Mouse (Mus musculus) lung, embryonic 16.5 days (tissue): Measurements from ENCODE around the gene Epha5. TPM values are rescaled to one million over a fixed set of nuclear protein-coding genes. Genes with fewer than 3 reads are reported as not detected.

ENCODE experiments used
- ATAC-seq: fragments of 200-750 bp; cut with Nextera tagmentation; 2 replicates; pipeline ENCODE4 v1.8.0; 2017; ENCODE audit warnings: low read depth, mild to moderate bottlenecking, moderate library complexity
- H3K27ac ChIP-seq: fragments of 300-500 bp; sonication (generic); 2 replicates; pipeline ENCODE4 v1.5.1; 2014; ENCODE audit warnings: mild to moderate bottlenecking, control low read depth, low read length
- H3K27me3 ChIP-seq: fragments of 300-500 bp; sonication (generic); 2 replicates; pipeline ENCODE4 v1.6.1; 2014; ENCODE audit warnings: low read depth, low read length, mixed read lengths; ENCODE audit not compliant: control insufficient read depth, insufficient read depth
- H3K36me3 ChIP-seq: fragments of 300-500 bp; sonication (generic); 2 replicates; pipeline ENCODE4 v1.6.1; 2014; ENCODE audit warnings: low read length; ENCODE audit not compliant: control insufficient read depth, insufficient read depth
- H3K4me1 ChIP-seq: fragments of 300-500 bp; sonication (generic); replicated peaks from 2 replicates; pipeline ENCODE4 v1.6.1; 2014; ENCODE audit warnings: low read length, mixed read lengths; ENCODE audit not compliant: control insufficient read depth, insufficient read depth
- H3K4me2 ChIP-seq: fragments of 300-500 bp; sonication (generic); 2 replicates; pipeline ENCODE4 v1.6.1; 2014; ENCODE audit warnings: low read depth, low read length, control low read depth
- H3K4me3 ChIP-seq: fragments of 300-500 bp; sonication (generic); 2 replicates; pipeline ENCODE4 v1.5.1; 2014; ENCODE audit warnings: mild to moderate bottlenecking, low read length, control low read depth
- H3K9ac ChIP-seq: fragments of 300-500 bp; sonication (generic); 2 replicates; pipeline ENCODE4 v1.6.1; 2014; ENCODE audit warnings: low read length, control low read depth
- H3K9me3 ChIP-seq: fragments of 300-500 bp; sonication (generic); 2 replicates; pipeline ENCODE4 v1.6.1; 2016; ENCODE audit warnings: low read length; ENCODE audit not compliant: control insufficient read depth
- WGBS: fragments of 180-500 bp; shearing (Covaris S2); extraction: QIAGEN DNeasy Blood & Tissue Kit; methylation state at CpG from one replicate; pipeline ENCODE4 v1.1.7; 2014; 5-methylcytosine and 5-hydroxymethylcytosine counted together
- polyA plus RNA-seq: library from polyadenylated mRNA; unstranded; fragments of >200 nt; fragmentation: Nextera tagmentation; extraction: Ambion mirVana; gene quantifications from 2 replicates; pipeline ENCODE4 v1.2.1, GENCODE M21; 2015

Gene Epha5
- polyA plus RNA-seq, 1 experiment from 2014 or later = 4.1 TPM

DNA sequence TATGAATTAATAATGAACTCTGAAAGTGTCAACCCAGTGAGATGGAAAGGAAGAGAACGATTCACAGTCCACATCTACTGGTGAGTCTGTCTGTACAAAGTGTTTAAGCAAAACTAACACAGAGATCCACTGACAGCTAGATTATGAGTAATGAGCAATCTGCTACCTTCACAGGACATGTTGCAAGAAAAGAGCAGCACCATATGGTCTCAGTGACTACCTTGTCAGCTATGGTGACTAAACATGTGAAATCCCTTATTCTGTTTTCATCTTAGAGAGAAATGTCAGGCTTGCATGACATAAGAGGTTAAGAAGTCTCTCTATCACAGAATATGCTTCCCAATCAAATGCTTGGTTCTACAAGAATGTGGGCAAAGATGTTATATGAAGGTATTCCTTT is 20.1 kb downstream of the Epha5 start:
- H3K27ac ChIP-seq = no peak overlapping the region
- no peaks in the 10 kb centered on the region for H3K27me3 ChIP-seq
- no peaks in the 10 kb centered on the region for H3K36me3 ChIP-seq
- no peak overlapping the region for H3K4me2 ChIP-seq
- H3K4me1 ChIP-seq = no peaks in the 10 kb centered on the region
- WGBS = 71% methylated on average over 1 of the region's 1 CpGs
- no peak overlapping the region for H3K9ac ChIP-seq
- no peak overlapping the region for H3K4me3 ChIP-seq
- no peaks in the 10 kb centered on the region for H3K9me3 ChIP-seq
- ATAC-seq = no peak

DNA sequence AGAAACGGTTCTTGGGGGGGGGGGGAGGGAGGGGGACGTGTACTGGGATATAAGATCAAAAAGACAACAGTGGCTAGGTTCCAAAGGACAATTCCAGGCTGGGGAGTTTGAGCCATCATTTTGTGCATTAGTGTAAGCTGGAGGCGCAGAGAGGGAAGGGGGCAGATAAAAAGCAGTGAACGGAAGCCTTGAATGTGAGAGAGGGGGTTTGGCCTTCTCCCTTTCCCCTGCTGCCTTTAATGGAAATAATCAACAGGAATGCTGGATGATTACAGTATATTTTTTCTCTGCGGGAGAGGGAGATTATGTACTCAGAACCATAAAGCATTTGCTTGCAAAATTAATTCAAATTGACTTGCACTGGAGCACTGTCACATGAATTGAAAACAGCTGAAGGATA is 51.8 kb downstream of the Epha5 start:
- H3K4me3 ChIP-seq = no peak overlapping the region
- H3K4me2 ChIP-seq = no peak overlapping the region
- H3K9ac ChIP-seq = no peak overlapping the region
- no peaks in the 10 kb centered on the region for H3K9me3 ChIP-seq
- no peak overlapping the region for H3K27ac ChIP-seq
- H3K4me1 ChIP-seq = no peaks in the 10 kb centered on the region
- no peak for ATAC-seq
- 37% methylated on average over 5 of the region's 5 CpGs for WGBS
- H3K36me3 ChIP-seq = no peaks in the 10 kb centered on the region
- H3K27me3 ChIP-seq = no peaks in the 10 kb centered on the region

DNA sequence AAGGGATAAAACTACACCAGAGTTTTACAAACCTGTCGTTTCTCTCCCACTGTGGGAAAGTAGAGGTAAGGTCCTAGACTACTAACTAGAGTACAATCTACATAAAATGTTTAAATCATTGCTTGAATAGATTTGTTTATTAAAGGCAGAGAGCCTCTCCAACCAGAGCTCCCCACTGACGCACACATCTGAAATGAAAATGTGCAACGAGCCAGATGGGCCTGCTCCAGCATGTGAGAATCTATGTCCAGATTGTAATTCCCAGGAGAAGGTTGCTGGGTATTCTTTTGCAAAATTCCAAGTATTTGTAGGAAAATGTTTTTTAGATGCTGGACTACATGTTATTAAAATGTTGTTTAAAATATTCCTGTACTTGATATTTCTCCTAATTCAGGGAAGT is 57.8 kb downstream of the Epha5 start:
- no peak overlapping the region for H3K4me3 ChIP-seq
- H3K4me2 ChIP-seq = no peak overlapping the region
- H3K9ac ChIP-seq = no peak overlapping the region
- H3K4me1 ChIP-seq = no peaks in the 10 kb centered on the region
- no peak overlapping the region for H3K27ac ChIP-seq
- no peaks in the 10 kb centered on the region for H3K9me3 ChIP-seq
- H3K36me3 ChIP-seq = no peaks in the 10 kb centered on the region
- WGBS = 85% methylated on average over 3 of the region's 3 CpGs
- H3K27me3 ChIP-seq = no peaks in the 10 kb centered on the region
- ATAC-seq = no peak

DNA sequence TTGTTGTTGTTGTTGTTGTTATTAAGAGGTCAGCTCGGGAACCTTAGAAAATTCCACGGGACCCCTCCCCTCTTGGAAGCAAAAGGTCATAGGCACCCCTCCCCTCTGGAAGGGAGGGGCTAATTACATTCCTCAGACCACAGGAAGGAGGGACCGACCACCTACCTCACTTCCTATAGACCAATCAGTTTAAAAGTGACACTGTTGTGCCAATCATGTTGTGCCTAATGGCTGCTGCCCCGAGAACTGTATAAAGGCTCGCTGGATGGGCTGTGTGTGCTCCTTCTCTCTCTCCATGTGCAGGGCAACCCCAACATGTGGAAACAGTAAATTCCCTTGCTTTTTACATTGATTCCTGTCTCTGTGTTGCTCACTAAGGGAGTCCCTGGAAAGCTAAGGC is 64.1 kb downstream of the Epha5 start:
- H3K4me1 ChIP-seq = no peaks in the 10 kb centered on the region
- no peak overlapping the region for H3K9ac ChIP-seq
- no peak for ATAC-seq
- no peak overlapping the region for H3K27ac ChIP-seq
- no peaks in the 10 kb centered on the region for H3K27me3 ChIP-seq
- 78% methylated on average over 5 of the region's 5 CpGs for WGBS
- no peak overlapping the region for H3K4me2 ChIP-seq
- H3K36me3 ChIP-seq = no peaks in the 10 kb centered on the region
- no peaks in the 10 kb centered on the region for H3K9me3 ChIP-seq
- no peak overlapping the region for H3K4me3 ChIP-seq

DNA sequence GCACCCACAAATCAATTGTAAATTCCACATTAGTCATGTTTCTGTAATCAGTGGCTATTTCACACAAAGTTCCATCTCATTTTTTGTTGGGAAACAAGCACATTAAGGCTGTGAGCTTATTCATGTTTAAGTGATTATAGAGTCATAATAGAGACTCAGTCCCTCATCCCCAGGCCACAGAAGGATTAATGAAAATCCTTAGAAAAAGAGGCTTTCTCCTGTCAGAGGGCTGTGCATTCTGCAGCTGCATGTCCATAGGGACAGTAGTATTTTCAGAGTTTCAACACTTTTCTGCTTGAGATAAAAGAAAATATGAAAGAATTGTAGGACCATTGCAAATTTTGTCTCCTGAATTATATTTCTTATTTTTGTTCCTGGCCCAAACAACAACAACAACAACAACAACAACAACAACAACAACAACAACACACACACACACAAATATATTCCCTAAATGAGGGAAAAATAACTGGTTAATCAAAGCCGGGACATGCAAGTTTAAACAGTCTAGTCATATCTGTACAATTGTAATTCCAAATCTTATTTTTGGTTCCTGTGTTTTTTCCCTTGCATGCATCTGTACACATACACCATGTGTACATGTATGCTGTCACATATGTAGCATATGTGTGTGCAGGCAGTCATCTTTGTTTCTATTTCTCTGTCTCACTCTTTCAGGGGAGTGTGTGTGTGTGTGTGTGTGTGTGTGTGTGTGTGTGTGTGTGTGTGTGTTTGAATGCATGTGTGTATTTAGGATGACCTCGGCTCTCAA is 70.3 kb downstream of the Epha5 start:
- no peaks in the 10 kb centered on the region for H3K4me1 ChIP-seq
- no peak overlapping the region for H3K4me3 ChIP-seq
- H3K27me3 ChIP-seq = no peaks in the 10 kb centered on the region
- no peak overlapping the region for H3K27ac ChIP-seq
- no peaks in the 10 kb centered on the region for H3K36me3 ChIP-seq
- H3K9me3 ChIP-seq = no peaks in the 10 kb centered on the region
- WGBS = 83% methylated on average over 2 of the region's 2 CpGs
- ATAC-seq = no peak
- no peak overlapping the region for H3K9ac ChIP-seq
- H3K4me2 ChIP-seq = no peak overlapping the region

DNA sequence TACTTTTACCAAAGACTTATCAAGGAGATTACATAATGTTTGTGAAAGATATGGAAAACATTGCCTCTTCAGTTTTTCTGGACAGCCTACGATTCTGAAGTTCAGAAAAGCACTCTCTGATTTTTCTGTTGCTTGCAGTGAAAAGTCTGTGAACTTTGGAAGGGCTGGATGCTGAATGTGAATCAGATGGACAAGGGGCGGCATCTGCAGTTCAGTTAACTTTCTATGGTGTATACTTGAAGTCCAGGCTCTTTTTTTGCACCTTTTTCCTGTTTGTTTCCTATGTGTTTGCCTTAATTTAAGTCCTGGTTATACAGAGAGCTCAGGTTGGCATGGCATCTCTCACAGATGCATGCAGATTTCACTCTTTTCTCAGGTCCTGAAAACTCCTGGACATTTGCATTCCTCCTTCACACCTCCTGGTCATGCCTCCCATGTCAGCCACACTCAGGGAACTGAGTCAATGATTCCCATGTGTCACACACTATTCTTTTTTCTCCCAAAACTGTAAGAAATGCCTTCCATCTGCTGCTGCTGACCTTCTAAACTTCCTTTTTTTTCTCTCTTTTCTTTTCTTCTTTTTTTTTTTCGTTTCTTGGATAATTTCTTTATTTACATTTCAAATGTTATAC is 81.2 kb downstream of the Epha5 start:
- 24% methylated on average over 3 of the region's 3 CpGs for WGBS
- H3K9me3 ChIP-seq = no peaks in the 10 kb centered on the region
- H3K27ac ChIP-seq = peak overlapping the region; percentile 50
- H3K9ac ChIP-seq = no peak overlapping the region
- no peaks in the 10 kb centered on the region for H3K27me3 ChIP-seq
- H3K4me3 ChIP-seq = no peak overlapping the region
- no peaks in the 10 kb centered on the region for H3K36me3 ChIP-seq
- peak; percentile 94 for ATAC-seq
- H3K4me1 ChIP-seq = no peaks in the 10 kb centered on the region
- H3K4me2 ChIP-seq = no peak overlapping the region

DNA sequence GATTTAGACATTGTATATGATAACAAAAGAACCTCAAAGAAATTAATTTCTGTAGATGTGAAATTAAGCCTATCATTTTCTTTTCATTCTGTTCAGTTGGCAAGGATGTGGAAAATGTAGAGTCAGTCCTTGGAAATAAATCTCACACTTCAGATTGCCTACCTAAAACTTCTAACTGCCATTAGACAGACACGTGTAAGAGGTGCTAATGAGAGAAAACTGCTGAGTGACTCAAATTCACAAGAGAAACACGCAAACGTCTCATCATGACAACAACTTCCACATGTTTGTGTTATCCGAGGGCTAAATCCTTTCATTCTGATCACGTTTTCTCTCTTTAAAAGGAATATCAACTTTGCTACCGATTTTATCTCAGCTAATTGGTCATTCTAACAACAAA is 82.7 kb downstream of the Epha5 start:
- WGBS = 63% methylated on average over 6 of the region's 6 CpGs
- Histone ChIP-seq H3K4me2 (no peak overlapping the region), H3K4me1 (no peaks in the 10 kb centered on the region), H3K27ac (no peak overlapping the region), H3K36me3 (no peaks in the 10 kb centered on the region), H3K4me3 (no peak overlapping the region), H3K27me3 (no peaks in the 10 kb centered on the region), H3K9me3 (no peaks in the 10 kb centered on the region), H3K9ac (no peak overlapping the region)
- no peak for ATAC-seq

DNA sequence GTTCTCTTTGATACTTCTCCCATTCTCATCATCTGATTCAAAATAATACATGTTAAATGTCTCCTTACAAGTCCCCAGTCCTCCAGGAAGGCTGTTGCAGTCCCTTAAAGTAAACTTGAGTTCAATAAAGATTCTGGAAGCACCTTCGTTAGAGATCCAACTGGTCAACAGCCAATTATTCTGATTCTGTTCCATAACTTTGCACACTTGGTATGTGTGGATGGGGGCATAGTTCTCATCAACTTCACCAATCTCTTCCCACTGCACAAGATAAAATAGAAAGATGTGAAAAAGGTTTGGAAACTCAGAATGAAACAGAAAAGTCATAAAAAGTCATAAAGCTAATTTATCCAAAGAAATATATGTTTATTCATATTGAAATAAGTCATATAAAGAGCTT is 85.6 kb downstream of the Epha5 start:
- no peak overlapping the region for H3K9ac ChIP-seq
- H3K9me3 ChIP-seq = no peaks in the 10 kb centered on the region
- H3K27ac ChIP-seq = no peak overlapping the region
- no peaks in the 10 kb centered on the region for H3K27me3 ChIP-seq
- 77% methylated on average over 1 of the region's 1 CpGs for WGBS
- ATAC-seq = no peak
- no peaks in the 10 kb centered on the region for H3K36me3 ChIP-seq
- no peak overlapping the region for H3K4me3 ChIP-seq
- H3K4me1 ChIP-seq = no peaks in the 10 kb centered on the region
- no peak overlapping the region for H3K4me2 ChIP-seq

DNA sequence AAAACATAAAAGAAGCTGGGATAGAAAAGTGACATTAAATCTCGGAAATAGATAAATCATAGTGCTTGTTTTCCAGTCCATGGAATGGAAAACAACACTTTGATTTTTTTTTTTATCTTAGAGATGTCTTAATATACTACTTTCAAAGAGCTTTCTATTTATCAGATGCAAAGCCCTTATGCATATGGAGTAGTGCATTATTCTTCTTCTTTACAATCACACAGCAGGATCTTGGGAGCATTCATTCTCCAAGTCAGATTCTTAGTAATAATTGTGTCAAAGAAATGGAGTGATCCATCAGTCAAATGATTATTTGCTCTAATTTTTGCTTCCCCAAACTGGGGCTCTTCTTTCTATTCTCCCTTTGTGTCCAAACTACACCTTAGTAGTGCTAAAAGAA is 96.6 kb downstream of the Epha5 start:
- Histone ChIP-seq H3K9me3 (no peaks in the 10 kb centered on the region), H3K4me2 (no peak overlapping the region), H3K27me3 (no peaks in the 10 kb centered on the region), H3K36me3 (no peaks in the 10 kb centered on the region), H3K4me1 (no peaks in the 10 kb centered on the region), H3K9ac (no peak overlapping the region), H3K4me3 (no peak overlapping the region), H3K27ac (no peak overlapping the region)
- 59% methylated on average over 1 of the region's 1 CpGs for WGBS
- no peak for ATAC-seq
